Mouse (Mus musculus): ENCODE results near the gene Ehmt2. TPM values are rescaled to one million over a fixed set of nuclear protein-coding genes. Genes with fewer than 3 reads are reported as not detected.
"Not testable (repeated sequence)": the region's sequence is repeated elsewhere in the genome, so short reads cannot be mapped to it uniquely, and the experiment has no call there.

Ehmt2 gene
- total RNA-seq, 1 experiment from 2014 or later = 186 TPM

DNA sequence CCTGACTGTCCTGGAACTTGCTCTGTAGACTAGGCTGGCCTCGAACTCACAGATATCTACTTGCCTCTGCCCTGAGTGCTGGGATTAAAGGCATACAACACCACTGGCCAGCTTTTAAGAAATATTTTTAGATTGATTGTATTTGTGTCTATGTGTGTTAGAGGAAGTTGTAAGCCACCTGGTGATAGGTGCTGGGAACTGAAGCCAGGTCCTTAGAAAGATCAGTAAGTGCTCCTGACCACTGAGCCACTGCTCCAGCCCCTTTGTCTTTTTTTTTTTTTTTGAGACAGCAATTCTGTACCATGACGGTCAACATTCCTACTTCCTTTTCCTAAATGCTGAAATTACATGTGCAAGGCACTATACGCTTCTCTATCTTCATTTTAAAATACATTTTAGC, 55.0 kb downstream of the Ehmt2 start:
- no peak for DNase-seq

DNA sequence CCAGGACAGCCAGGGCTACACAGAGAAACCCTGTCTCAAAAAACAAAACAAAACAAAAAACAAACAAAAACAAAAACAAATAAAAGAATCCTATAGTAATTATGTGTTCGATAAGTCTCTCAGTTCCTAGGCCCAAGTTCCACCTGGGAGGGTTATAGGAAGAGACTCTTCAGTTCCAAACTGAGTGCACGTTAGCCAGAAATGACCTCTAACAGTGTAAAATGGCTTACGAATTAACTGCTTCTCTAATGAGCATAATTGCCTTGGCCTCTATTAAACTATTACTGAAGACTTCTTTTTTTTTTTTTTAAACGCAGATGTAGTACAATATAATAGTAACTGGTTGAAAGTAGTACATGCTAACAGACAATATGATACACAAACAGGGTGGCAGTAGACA, 55.6 kb downstream of the Ehmt2 start:
- DNase-seq = no peak

DNA sequence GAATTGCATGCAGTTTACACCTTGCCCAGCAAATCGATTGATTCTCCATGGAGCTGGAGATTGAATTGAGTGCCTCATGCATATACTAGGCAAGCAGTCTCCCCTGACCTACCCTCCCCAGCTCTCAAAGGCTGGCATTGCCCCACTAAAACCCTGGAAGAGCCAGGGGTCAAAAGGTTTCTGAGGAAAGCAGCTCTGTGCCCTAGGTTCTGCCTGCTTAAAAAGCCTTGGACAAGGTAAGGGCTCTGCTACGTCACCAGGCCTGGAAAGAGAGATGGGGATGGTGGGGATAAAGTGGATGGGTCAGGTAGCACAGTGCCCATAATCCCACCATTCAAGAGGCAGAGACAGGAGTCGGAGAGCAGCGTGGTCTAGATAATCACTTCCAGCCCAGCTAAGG, 56.6 kb downstream of the Ehmt2 start:
- DNase-seq = no peak

DNA sequence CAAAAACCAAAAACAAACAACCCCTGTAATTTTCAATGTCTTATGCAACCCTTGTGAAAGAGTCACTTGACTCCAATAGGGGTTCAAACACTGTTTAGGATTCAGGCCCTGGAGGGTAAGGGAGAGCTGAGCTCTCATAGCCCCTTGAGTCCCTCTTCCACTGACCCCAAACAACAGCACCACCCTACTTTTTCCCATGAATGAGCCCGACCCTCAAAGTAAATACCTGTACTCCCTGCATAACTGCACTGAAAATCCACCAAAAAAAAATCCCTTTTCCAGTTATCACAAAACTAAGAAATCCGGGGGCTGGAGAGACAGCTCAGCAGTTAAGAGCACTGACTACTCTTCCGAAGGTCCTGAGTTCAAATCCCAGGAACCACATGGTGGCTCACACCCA, 57.6 kb downstream of the Ehmt2 start:
- DNase-seq = no peak

DNA sequence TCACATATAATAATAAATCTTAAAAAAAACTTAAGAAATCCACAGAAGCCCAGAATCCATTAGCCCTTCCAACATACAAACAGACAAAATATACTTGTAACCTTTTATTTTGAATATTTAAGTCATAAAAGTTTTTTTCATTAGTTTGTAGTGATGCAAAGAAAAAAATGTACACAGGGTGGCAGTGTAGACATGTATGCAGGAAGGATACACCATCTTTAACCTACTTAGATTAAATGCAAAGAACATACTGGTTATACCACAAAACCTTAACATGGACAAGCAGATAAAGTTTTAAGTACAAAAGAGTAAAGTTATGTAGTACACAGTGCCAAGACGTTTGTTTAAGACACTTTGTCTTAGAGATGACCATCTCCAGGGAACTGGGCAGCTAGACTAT, 58.1 kb downstream of the Ehmt2 start:
- DNase-seq = no peak

DNA sequence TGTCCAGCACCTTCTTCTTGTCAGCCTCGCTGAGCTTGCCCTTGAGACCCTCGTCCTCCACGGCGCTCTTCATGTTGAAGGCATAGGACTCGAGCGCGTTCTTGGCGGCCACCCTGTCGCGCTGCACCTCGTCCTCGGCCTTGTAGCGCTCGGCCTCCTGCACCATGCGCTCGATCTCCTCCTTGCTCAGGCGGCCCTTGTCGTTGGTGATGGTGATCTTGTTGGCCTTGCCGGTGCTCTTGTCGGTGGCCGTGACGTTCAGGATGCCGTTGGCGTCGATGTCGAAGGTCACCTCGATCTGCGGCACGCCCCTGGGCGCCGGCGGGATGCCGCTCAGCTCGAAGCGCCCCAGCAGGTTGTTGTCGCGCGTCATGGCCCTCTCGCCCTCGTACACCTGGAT, 59.0 kb downstream of the Ehmt2 start:
- not testable (repeated sequence) for DNase-seq

DNA sequence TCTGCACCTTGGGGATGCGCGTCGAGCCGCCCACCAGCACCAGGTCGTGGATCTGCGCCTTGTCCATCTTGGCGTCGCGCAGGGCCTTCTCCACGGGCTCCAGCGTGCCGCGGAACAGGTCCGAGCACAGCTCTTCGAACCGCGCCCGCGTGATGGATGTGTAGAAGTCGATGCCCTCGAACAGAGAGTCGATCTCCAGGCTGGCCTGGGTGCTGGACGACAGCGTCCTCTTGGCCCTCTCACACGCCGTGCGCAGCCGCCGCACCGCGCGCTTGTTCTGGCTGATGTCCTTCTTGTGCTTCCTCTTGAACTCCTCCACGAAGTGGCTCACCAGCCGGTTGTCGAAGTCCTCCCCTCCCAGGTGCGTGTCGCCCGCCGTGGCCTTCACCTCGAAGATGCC, 59.7 kb downstream of the Ehmt2 start:
- not testable (repeated sequence) for DNase-seq

DNA sequence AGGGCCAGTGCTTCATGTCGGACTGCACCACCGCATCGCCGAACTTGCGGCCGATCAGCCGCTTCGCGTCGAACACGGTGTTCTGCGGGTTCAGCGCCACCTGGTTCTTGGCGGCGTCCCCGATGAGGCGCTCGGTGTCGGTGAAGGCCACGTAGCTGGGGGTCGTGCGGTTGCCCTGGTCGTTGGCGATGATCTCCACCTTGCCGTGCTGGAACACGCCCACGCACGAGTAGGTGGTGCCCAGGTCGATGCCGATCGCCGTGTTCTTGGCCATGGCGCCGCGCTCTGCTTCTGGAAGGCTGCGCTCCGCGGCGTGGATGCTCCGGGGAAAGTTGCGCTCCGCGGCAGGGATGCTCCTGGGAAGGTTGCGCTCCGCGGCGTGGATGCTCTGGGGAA, 60.5 kb downstream of the Ehmt2 start:
- DNase-seq = not testable (repeated sequence)

DNA sequence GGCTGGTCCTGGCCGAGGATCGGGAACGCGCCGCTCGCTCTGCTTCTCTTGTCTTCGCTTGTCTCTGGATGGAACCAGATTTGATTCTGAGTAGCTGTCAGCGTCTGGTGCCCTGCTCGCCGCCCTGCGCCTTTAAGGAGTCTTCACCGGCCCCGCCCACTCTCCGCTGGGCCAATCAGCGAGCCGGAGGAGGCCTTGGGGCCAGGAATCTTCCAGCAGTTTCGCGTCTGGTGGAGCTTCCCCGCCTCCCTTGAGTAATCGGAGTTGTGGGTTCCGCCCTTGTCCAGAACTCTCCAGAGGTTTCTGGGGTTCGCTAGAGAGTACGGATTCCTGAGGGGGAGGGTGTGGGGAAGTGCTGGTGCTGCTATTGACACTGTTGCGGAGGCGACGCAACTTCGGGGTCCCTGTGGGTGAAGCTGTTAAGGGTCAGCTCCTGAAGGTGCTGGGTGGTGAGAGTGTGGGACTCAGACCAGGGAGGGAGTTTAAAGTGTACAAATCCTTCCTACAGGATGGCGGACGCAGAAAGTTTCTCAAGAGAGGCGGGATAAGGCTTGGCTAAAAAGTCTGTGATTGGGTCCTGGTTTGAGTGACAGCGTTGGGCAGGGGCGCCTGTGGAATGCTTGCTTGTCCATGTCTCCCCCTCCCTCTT, 61.0 kb downstream of the Ehmt2 start, which contains the start of gene Hspa1b:
Gene Hspa1b (minus strand): TSS at position 109 of the 649 bp plus-strand sequence.
- DNase-seq = peak; percentile 78

DNA sequence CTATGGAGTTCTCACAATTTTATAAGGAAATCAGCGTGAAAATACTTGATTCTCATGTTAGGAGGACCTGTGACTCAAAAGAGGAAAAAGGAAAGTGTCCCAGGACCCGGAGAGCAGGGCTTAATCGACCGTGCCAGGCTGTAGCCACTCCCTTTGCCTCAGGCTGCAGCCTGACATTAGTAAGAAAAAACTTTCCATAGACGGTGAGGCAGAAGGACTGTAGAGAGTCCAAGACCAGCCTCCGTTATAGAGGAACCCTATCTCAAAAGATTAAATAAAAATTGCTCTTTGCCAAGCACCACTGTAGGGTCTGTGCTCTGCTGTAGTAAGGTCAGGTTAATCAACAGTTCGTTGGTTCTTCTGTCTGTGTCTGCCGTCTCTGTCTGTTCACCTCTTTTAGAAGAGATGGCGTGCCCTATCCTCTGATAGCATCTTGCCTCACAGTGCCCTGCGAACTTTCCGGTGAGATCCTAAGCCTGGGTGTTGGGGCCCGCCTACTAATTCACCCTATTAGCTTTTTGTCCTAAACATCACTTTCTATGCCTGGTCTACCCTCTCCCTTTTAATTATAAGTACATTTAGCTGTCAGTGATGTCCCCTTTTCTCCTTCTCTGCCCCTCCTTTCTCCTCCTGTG, 61.7 kb downstream of the Ehmt2 start:
- DNase-seq = peak; percentile 54

DNA sequence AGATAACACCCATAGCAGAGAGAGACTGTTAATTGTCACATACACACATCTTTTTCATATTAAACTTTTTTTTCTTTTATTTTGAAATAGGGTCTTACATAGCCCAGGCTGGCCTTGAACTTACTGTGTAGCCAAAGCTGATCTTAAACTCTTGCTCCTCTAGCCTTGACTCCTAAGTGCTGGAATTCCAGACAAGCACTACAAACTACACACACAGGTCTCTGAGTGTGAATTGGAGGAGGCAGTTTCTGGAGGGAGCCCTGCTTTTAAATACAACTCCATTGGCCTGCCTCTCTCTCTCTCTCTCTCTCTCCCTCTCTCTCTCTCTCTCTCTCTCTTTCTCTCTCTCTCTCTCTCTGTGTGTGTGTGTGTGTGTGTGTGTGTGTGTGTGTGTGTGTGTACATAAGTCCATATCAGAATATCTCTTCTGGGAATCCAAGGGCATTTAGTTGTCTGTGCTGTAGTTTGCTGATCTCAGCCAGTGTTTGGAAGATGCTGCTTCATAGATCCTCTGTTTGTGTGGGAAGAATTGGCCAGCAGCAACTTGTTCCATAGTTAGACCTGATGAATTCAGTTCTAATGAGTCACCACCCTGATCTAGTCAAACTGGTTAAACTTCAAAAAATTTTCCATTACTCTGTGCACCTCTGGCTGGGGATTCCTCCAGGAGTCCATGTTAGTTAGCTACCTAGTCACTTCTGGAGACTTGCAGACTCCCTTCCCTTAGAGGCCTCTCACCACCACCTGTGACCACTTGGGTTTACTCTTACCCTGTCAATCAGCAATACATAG, 62.6 kb downstream of the Ehmt2 start:
- DNase-seq = no peak

DNA sequence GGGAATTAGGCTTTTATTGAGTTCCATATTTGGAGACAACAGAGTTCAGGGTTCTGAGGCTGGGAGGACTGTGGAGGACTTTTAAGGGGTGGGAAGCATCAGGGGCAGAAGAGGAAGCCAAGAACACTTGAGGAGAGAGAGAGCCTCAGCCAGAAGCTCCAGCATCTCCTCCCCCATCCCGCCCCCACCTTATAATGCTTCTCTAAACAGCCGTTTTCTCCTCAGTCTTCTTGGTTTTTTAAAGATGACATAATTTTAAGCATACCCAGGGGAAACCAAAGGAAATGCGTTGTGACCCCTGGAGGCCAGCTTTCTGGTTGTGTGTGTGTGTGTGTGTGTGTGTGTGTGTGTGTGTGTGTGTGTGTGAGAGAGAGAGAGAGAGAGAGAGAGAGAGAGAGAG, 63.9 kb downstream of the Ehmt2 start:
- DNase-seq = no peak

DNA sequence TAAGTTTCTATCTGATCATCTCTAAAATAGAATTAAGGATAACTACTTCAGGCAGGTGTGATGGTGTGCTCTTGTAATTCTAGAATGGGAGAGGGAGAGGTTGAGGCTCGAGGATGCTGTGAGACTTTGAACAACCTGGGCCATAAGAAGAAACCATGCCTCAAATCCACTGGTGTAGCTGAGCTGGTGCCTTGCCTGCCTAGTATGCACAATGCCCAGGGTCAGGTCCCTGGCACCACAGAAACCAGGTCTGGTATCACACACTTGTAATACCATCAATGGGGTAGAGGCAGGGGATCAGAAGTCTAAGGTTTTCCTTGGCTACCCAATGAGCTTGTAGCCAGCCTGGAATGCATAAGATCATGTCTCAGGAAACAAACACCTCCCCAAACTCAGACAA, 64.6 kb downstream of the Ehmt2 start:
- no peak for DNase-seq

Small RNA genes within 50 kb of the gene (microRNA-seq; reads per million reads assigned to microRNA genes)
- gene Mir6972 = 0 reads per million in 2 experiments

Other genes with a start within 250 kb of the Ehmt2 start
- gene Tnxb, start 227.9 kb upstream of the Ehmt2 start, total RNA-seq (2021) = 23.7 and 25.4 TPM in 2 replicates
- gene C4b, start 154.6 kb upstream of the Ehmt2 start, total RNA-seq (2021) = 134 and 138 TPM in 2 replicates
- gene Cyp21a1, start 93.9 kb upstream of the Ehmt2 start, total RNA-seq (2021) = 6,026 and 7,512 TPM in 2 replicates
- 45.1 and 45.5 TPM in 2 replicates for gene Stk19, start 61.5 kb upstream of the Ehmt2 start, total RNA-seq (2021)
- 54.8 and 65.0 TPM in 2 replicates for gene Dxo, start 61.5 kb upstream of the Ehmt2 start, total RNA-seq (2021)
- gene Skiv2l, start 48.3 kb upstream of the Ehmt2 start, total RNA-seq (2021) = 69.2 and 79.3 TPM in 2 replicates
- 57.9 and 61.6 TPM in 2 replicates for gene Nelfe, start 48.1 kb upstream of the Ehmt2 start, total RNA-seq (2021)
- gene Cfb, start 36.0 kb upstream of the Ehmt2 start, total RNA-seq (2021) = 6.5 and 18.6 TPM in 2 replicates
- 15.0 and 22.5 TPM in 2 replicates for gene Zbtb12, start 19.0 kb upstream of the Ehmt2 start, total RNA-seq (2021)
- gene Gm20547, start 16.4 kb upstream of the Ehmt2 start, total RNA-seq (2021) = not detected in 2 replicates
- gene C2, start 204 bp upstream of the Ehmt2 start, total RNA-seq (2021) = 71.7 and 86.4 TPM in 2 replicates
- gene Slc44a4, start 16.0 kb downstream of the Ehmt2 start, total RNA-seq (2021) = 1.7 and 2.4 TPM in 2 replicates
- 26.1 and 27.6 TPM in 2 replicates for gene Neu1, start 32.8 kb downstream of the Ehmt2 start, total RNA-seq (2021)
- gene Hspa1b, start 60.8 kb downstream of the Ehmt2 start, total RNA-seq (2021) = 29.0 and 79.3 TPM in 2 replicates
- not detected in 2 replicates for gene Gm20481, start 71.4 kb downstream of the Ehmt2 start, total RNA-seq (2021)
- 18.9 and 33.6 TPM in 2 replicates for gene Hspa1a, start 73.7 kb downstream of the Ehmt2 start, total RNA-seq (2021)
- 0.27 TPM in 1 of 2 replicates, not detected in the other for gene Hspa1l, start 74.2 kb downstream of the Ehmt2 start, total RNA-seq (2021)
- 39.6 and 51.2 TPM in 2 replicates for gene Lsm2, start 83.4 kb downstream of the Ehmt2 start, total RNA-seq (2021)
- gene Vars, start 102.5 kb downstream of the Ehmt2 start, total RNA-seq (2021) = 62.4 and 64.8 TPM in 2 replicates
- 0.57 and 0.97 TPM in 2 replicates for gene Vwa7, start 118.1 kb downstream of the Ehmt2 start, total RNA-seq (2021)
- gene Sapcd1, start 129.5 kb downstream of the Ehmt2 start, total RNA-seq (2021) = 0.61 TPM in 1 of 2 replicates, not detected in the other
- 1.3 and 1.6 TPM in 2 replicates for gene Msh5, start 148.3 kb downstream of the Ehmt2 start, total RNA-seq (2021)
- 79.7 and 90.5 TPM in 2 replicates for gene Clic1, start 151.5 kb downstream of the Ehmt2 start, total RNA-seq (2021)
- 14.2 and 17.8 TPM in 2 replicates for gene Ddah2, start 160.6 kb downstream of the Ehmt2 start, total RNA-seq (2021)
- not detected in 2 replicates for gene Ly6g6c, start 166.9 kb downstream of the Ehmt2 start, total RNA-seq (2021)
- gene Mpig6b, start 167.7 kb downstream of the Ehmt2 start, total RNA-seq (2021) = 0.24 TPM in 1 of 2 replicates, not detected in the other
- gene Ly6g6e, start 178.4 kb downstream of the Ehmt2 start, total RNA-seq (2021) = not detected in 2 replicates
- 1.5 and 2.0 TPM in 2 replicates for gene Ly6g6d, start 179.6 kb downstream of the Ehmt2 start, total RNA-seq (2021)
- not detected in 2 replicates for gene Ly6g6f, start 187.1 kb downstream of the Ehmt2 start, total RNA-seq (2021)
- 67.1 and 84.9 TPM in 2 replicates for gene Abhd16a, start 190.8 kb downstream of the Ehmt2 start, total RNA-seq (2021)
- gene Ly6g5c, start 209.8 kb downstream of the Ehmt2 start, total RNA-seq (2021) = not detected in 2 replicates
- gene Ly6g5b, start 217.0 kb downstream of the Ehmt2 start, total RNA-seq (2021) = 0.30 and 0.81 TPM in 2 replicates
- gene Gpank1, start 223.0 kb downstream of the Ehmt2 start, total RNA-seq (2021) = 19.0 and 19.4 TPM in 2 replicates
- 201 and 272 TPM in 2 replicates for gene Csnk2b, start 223.6 kb downstream of the Ehmt2 start, total RNA-seq (2021)
- gene D17H6S53E, start 227.9 kb downstream of the Ehmt2 start, total RNA-seq (2021) = 23.0 and 29.7 TPM in 2 replicates
- 2.9 TPM in 1 of 2 replicates, not detected in the other for gene Apom, start 233.6 kb downstream of the Ehmt2 start, total RNA-seq (2021)
- gene Bag6, start 236.7 kb downstream of the Ehmt2 start, total RNA-seq (2021) = 403 and 461 TPM in 2 replicates